Mouse (Mus musculus) kidney, embryonic 16.5 days (tissue): ENCODE results near the gene Jpt1. TPM values are rescaled to one million over a fixed set of nuclear protein-coding genes. Genes with fewer than 3 reads are reported as not detected.
"Not testable (repeated sequence)": the region's sequence is repeated elsewhere in the genome, so short reads cannot be mapped to it uniquely, and the experiment has no call there.

Source experiments
- ATAC-seq: fragments of 200-750 bp; cut with Nextera tagmentation; 2 replicates; pipeline ENCODE4 v1.8.0; 2017; ENCODE audit warnings: moderate TSS enrichment; ENCODE audit not compliant: low FRiP score, low TSS enrichment
- H3K27ac ChIP-seq: fragments of 300-500 bp; sonication (generic); 2 replicates; pipeline ENCODE4 v1.5.1; 2014; ENCODE audit warnings: low read length
- H3K27me3 ChIP-seq: fragments of 300-500 bp; sonication (generic); 2 replicates; pipeline ENCODE4 v1.6.1; 2014; ENCODE audit warnings: low read length, control low read depth, mixed read lengths; ENCODE audit not compliant: insufficient read depth
- H3K36me3 ChIP-seq: fragments of 300-500 bp; sonication (generic); 2 replicates; pipeline ENCODE4 v1.6.1; 2014; ENCODE audit warnings: low read length, control low read depth, mixed read lengths; ENCODE audit not compliant: insufficient read depth
- H3K4me1 ChIP-seq: fragments of 300-500 bp; sonication (generic); 2 replicates; pipeline ENCODE4 v1.6.1; 2014; ENCODE audit warnings: low read length, control low read depth, mixed read lengths; ENCODE audit not compliant: insufficient read depth
- H3K4me2 ChIP-seq: fragments of 300-500 bp; sonication (generic); replicated peaks from 2 replicates; pipeline ENCODE4 v1.6.1; 2014; ENCODE audit warnings: low read depth, low read length
- H3K4me3 ChIP-seq: fragments of 300-500 bp; sonication (generic); 2 replicates; pipeline ENCODE4 v1.5.1; 2014; ENCODE audit warnings: mild to moderate bottlenecking, low read length
- H3K9ac ChIP-seq: fragments of 300-500 bp; sonication (generic); replicated peaks from 2 replicates; pipeline ENCODE4 v1.6.1; 2014; ENCODE audit warnings: low read length
- H3K9me3 ChIP-seq: fragments of 300-500 bp; sonication (generic); 2 replicates; pipeline ENCODE4 v1.6.1; 2016; ENCODE audit warnings: low read length, control low read depth
- WGBS: fragments of 180-500 bp; shearing (Covaris S2); extraction: QIAGEN DNeasy Blood & Tissue Kit; methylation state at CpG from one replicate; pipeline ENCODE4 v1.1.7; 2014; 5-methylcytosine and 5-hydroxymethylcytosine counted together
- polyA plus RNA-seq: library from polyadenylated mRNA; unstranded; fragments of >200 nt; fragmentation: Nextera tagmentation; extraction: Ambion mirVana; gene quantifications from 2 replicates; pipeline ENCODE4 v1.2.1, GENCODE M21; 2015

Gene Jpt1
- polyA plus RNA-seq, 1 experiment from 2014 or later, result 461 TPM

GRCm38 (mm10) chr11:115496559-115496958, 17.6 kb downstream of the Jpt1 start:
- H3K9ac ChIP-seq, H3K4me1 ChIP-seq, H3K4me2 ChIP-seq, H3K9me3 ChIP-seq, ATAC-seq, H3K4me3 ChIP-seq, H3K27ac ChIP-seq, H3K27me3 ChIP-seq: not testable (repeated sequence)
- 91% methylated on average over 9 of the region's 9 CpGs for WGBS
- H3K36me3 ChIP-seq, result peaks cover 43% of the 10 kb centered on the region

- peak overlapping the region; percentile 75 for H3K9ac ChIP-seq
- H3K27ac ChIP-seq, result no peak overlapping the region
- H3K4me3 ChIP-seq, result peak overlapping the region; percentile 77
- no peaks in the 10 kb centered on the region for H3K27me3 ChIP-seq
- 36% methylated on average over 6 of the region's 6 CpGs for WGBS
- H3K36me3 ChIP-seq, result peaks cover 12% of the 10 kb centered on the region
- no peak for ATAC-seq
- peaks cover 13% of the 10 kb centered on the region for H3K4me1 ChIP-seq
- no peaks in the 10 kb centered on the region for H3K9me3 ChIP-seq
- H3K4me2 ChIP-seq, result peak overlapping the region; percentile 88
These were observed 21.8 kb downstream of the Jpt1 start for GRCm38 (mm10) chr11:115492387-115492786.

- peak within 1 kb of the TSS; percentile 82 for H3K27ac ChIP-seq
- 0% methylated on average over 43 of the region's 43 CpGs for WGBS
- H3K9ac ChIP-seq, result peak within 1 kb of the TSS; percentile 75
- H3K4me1 ChIP-seq, result peaks cover 13% of the 10 kb centered on the region
- peak within 1 kb of the TSS; percentile 77 for H3K4me3 ChIP-seq
- H3K36me3 ChIP-seq, result peaks cover 4% of the 10 kb centered on the region; the same call in 1 of the 2 replicates
- peak; percentile 92 for ATAC-seq
- no peaks in the 10 kb centered on the region for H3K9me3 ChIP-seq
- no peaks in the 10 kb centered on the region for H3K27me3 ChIP-seq
- peak within 1 kb of the TSS; percentile 88 for H3K4me2 ChIP-seq
These were observed 22.7 kb downstream of the Jpt1 start, which contains the start of gene Nt5c for GRCm38 (mm10) chr11:115491356-115492083. Gene Nt5c, minus strand, starts transcription at chr11:115491862.

DNA sequence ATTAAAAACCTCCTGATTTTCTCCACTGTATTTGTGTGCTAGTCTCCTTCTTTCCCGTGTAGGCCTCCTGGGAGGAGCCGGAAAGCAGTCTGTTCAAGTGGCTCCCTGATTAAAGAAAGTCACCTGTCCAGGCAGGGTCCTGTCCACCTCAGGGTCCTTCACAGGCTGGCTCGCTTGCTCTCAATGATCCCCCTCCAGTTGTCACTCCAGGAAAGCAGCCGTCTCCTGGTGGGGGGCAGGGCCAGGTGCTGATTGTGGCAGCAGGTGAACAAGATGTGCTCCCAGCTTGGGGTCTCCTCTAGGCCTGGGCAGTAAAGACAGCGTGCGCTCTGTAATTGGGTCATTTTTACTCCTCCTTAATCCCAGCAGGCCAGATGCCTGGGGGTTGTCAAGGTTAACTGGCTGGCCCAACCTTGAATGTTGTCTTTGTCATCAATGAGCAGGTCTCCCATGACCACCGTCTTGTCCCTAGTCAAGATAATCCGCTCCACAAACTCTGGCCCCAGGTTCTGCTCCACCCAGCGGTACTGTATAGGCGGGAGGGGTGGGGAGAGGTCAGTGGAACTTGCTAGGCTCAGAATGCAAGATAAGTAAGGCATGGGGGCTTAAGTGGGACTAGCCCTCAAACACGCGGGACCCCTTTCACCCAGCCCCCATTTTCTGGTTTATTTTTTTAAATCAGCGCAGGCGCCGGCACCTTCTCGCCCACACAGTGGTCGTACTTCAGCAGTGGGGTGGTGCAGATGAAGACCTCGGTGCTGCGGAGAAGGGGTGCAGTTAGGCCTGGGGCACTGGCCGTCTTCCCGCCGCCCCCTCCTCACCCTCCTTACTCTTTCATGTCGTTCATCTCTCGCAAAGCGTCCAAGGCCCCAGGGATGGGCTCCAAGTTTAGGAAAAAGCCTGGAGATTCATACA, 23.5 kb downstream of the Jpt1 start:
- 23% methylated on average over 25 of the region's 25 CpGs for WGBS
- Histone ChIP-seq H3K9ac (peak overlapping the region; percentile 75), H3K27ac (peak overlapping the region; percentile 82; the same call in 1 of the 2 replicates), H3K4me2 (peak overlapping the region; percentile 88), H3K9me3 (no peaks in the 10 kb centered on the region), H3K36me3 (peaks cover 4% of the 10 kb centered on the region; the same call in 1 of the 2 replicates), H3K4me1 (peaks cover 13% of the 10 kb centered on the region), H3K27me3 (no peaks in the 10 kb centered on the region), H3K4me3 (peak overlapping the region; percentile 77)
- ATAC-seq, result peak; percentile 32; the same call in 1 of the 2 replicates

- Histone ChIP-seq H3K4me2 (no peak overlapping the region), H3K27me3 (no peaks in the 10 kb centered on the region), H3K4me3 (no peak overlapping the region), H3K27ac (no peak overlapping the region), H3K9ac (no peak overlapping the region), H3K36me3 (peaks cover 4% of the 10 kb centered on the region; the same call in 1 of the 2 replicates), H3K4me1 (peaks cover 17% of the 10 kb centered on the region), H3K9me3 (no peaks in the 10 kb centered on the region)
- WGBS, result 87% methylated on average over 19 of the region's 19 CpGs
- ATAC-seq, result no peak
These were observed 25.6 kb downstream of the Jpt1 start for GRCm38 (mm10) chr11:115488551-115489104.

- Histone ChIP-seq H3K4me1 (peaks cover 3% of the 10 kb centered on the region; the same call in 1 of the 2 replicates), H3K4me3 (no peak overlapping the region), H3K4me2 (no peak overlapping the region), H3K36me3 (peaks cover 4% of the 10 kb centered on the region), H3K9ac (no peak overlapping the region), H3K27ac (peak overlapping the region; percentile 23; the same call in 1 of the 2 replicates), H3K27me3 (no peaks in the 10 kb centered on the region), H3K9me3 (no peaks in the 10 kb centered on the region)
- ATAC-seq, result peak; percentile 36; the same call in 1 of the 2 replicates
- 47% methylated on average over 12 of the region's 12 CpGs for WGBS
These were observed 29.0 kb downstream of the Jpt1 start for GRCm38 (mm10) chr11:115485155-115485554.

- no peak overlapping the region for H3K9ac ChIP-seq
- peaks cover 3% of the 10 kb centered on the region; the same call in 1 of the 2 replicates for H3K36me3 ChIP-seq
- WGBS, result 18% methylated on average over 6 of the region's 6 CpGs
- no peak overlapping the region for H3K4me2 ChIP-seq
- peaks cover 3% of the 10 kb centered on the region; the same call in 1 of the 2 replicates for H3K4me1 ChIP-seq
- H3K4me3 ChIP-seq, result no peak overlapping the region
- ATAC-seq, result no peak
- H3K27ac ChIP-seq, result no peak overlapping the region
- no peaks in the 10 kb centered on the region for H3K27me3 ChIP-seq
- H3K9me3 ChIP-seq, result no peaks in the 10 kb centered on the region
These were observed 30.5 kb downstream of the Jpt1 start for GRCm38 (mm10) chr11:115483726-115484125.

- 72% methylated on average over 11 of the region's 11 CpGs for WGBS
- Histone ChIP-seq H3K27me3 (no peaks in the 10 kb centered on the region), H3K36me3 (peaks cover 3% of the 10 kb centered on the region; the same call in 1 of the 2 replicates), H3K9ac (no peak overlapping the region), H3K9me3 (no peaks in the 10 kb centered on the region), H3K4me1 (peaks cover 3% of the 10 kb centered on the region; the same call in 1 of the 2 replicates), H3K4me3 (no peak overlapping the region), H3K4me2 (no peak overlapping the region), H3K27ac (no peak overlapping the region)
- no peak for ATAC-seq
These were observed 30.9 kb downstream of the Jpt1 start for GRCm38 (mm10) chr11:115483278-115483677.

DNA sequence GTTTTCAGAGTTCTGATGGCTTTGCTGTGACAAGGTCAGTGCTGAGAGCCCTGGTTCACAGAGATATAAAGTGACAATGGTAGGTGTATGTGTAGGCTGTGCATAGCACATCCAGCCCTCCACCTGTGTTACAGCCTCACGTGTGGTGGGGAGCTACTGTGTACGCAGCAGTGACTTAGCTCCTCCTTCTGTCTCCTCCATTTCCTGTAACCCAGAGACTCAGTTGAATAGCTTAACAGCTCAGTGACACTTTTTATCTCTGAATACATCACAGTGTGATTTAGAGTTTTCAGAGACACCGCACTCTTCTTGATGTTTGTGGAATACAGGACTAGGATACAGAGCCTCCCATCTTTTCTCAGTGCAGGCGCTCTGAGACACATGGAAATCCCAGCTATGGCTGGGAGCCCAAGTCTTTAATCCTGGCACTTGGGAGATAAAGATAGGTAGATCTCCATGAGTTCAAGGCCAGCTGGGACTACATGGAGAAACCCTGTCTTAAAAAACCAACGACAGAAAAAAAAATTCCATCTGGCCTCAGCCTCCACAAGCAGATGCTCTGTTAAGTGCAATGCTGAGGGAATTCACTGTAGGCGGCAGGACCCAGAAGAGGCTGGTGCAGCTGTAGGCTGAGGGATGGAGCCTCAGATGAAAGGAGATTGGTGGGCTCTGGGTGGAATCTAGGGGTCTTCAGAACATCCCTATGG, 32.5 kb downstream of the Jpt1 start:
- ATAC-seq, result no peak
- H3K27ac ChIP-seq, result no peak overlapping the region
- no peak overlapping the region for H3K4me2 ChIP-seq
- no peaks in the 10 kb centered on the region for H3K9me3 ChIP-seq
- 74% methylated on average over 6 of the region's 6 CpGs for WGBS
- peaks cover 9% of the 10 kb centered on the region for H3K4me1 ChIP-seq
- no peak overlapping the region for H3K4me3 ChIP-seq
- H3K36me3 ChIP-seq, result peaks cover 3% of the 10 kb centered on the region; the same call in 1 of the 2 replicates
- no peak overlapping the region for H3K9ac ChIP-seq
- no peaks in the 10 kb centered on the region for H3K27me3 ChIP-seq
